Mouse (Mus musculus): ENCODE measurements around the gene Ehd1. TPM values are rescaled to one million over a fixed set of nuclear protein-coding genes. Genes with fewer than 3 reads are reported as not detected.

Gene Ehd1
- polyA plus RNA-seq, 1 experiment from 2014 or later, result 177 TPM

DNA sequence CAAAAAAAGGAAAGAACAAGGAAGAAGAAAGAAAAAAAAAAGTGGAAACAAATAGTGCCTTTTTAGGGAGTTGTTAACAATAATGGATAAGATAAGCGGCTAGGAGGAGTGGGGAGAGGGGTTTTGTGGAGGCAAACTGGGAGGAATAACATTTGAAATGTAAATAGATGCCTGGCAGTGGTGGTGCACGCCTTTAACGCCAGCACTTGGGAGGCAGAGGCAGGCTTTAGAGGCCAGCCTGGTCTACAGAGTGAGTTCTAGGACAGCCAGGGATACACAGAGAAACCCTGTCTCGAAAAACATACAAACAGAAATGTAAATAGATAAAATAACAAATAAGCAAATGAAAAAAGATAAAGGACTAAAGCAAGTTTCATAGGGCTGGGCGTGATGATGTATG lies 35.8 kb upstream of the Ehd1 start:
- H3K9ac ChIP-seq (ENCODE audit: low read depth, low read length), result no peak overlapping the region
- H3K4me1 ChIP-seq (replicated peaks; ENCODE audit: control insufficient read depth, insufficient read depth, low read length), result peaks cover 2% of the 10 kb centered on the region; the same call in 1 of the 2 replicates
- no peaks in the 10 kb centered on the region for H3K9me3 ChIP-seq (ENCODE audit: control insufficient read depth)
- no peak overlapping the region for H3K27ac ChIP-seq (ENCODE audit: low read depth, low read length)
- no peak for ATAC-seq
- H3K36me3 ChIP-seq (ENCODE audit: control insufficient read depth, insufficient read depth), result peaks cover 15% of the 10 kb centered on the region; the same call in 1 of the 2 replicates
- WGBS, result 21% methylated on average over 5 of the region's 5 CpGs
- TF ChIP-seq CTCF (IDR thresholded peaks at IDR 0.05; ENCODE audit: low read depth), result no peak
- no peaks in the 10 kb centered on the region for H3K27me3 ChIP-seq (replicated peaks; ENCODE audit: control insufficient read depth, insufficient read depth, low read length)
- peak overlapping the region; percentile 88; the same call in 1 of the 2 replicates for H3K4me2 ChIP-seq (replicated peaks; ENCODE audit: low read depth)
- H3K4me3 ChIP-seq (ENCODE audit: low read depth, low read length), result no peak overlapping the region

DNA sequence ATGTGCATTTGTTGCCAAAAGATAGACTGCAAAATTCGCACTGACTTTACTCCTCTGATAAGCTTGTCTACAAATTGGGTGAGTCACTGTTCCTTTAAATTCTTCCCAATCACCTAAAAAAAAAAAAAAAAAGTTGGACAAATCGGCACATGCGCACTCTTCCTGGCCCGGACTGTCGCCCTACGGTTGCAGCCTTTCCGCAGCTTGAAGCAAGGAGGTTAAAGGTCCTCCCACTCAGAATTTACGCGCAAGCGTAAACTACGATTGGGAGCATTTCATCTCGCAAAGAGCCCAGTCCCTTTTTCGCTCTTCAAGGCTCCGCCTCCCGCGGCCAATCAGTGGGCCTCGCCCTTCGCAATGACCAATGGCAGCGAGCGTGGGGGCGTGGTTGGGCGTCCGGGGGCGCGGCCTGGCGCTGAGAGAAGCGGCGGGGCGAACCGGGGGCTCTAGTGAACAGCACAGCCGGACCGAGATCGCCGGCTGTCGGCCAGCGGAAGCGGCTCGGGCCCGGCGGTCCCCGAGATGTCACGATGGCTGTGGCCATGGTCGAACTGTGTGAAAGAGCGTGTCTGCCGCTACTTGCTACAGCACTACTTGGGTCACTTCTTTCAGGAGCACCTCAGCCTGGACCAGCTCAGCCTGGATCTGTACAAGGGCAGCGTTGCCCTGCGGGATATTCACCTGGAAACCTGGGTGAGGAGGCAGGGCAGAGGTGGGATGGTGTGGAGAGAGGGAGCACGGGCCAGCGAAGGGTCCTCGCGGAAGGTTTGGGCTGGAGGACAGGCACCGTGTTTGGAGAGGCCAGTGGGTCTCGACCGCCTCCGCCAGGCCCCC lies 35.0 kb upstream of the Ehd1 start, which contains the start of gene Atg2a:
Atg2a (plus strand) TSS at position 395 of the 834 bp plus-strand sequence.
- H3K27ac ChIP-seq (ENCODE audit: low read depth, low read length), result peak within 1 kb of the TSS; percentile 77
- peak within 1 kb of the TSS; percentile 90 for H3K4me3 ChIP-seq (ENCODE audit: low read depth, low read length)
- WGBS, result under 1% methylated on average over 55 of the region's 55 CpGs
- H3K27me3 ChIP-seq (replicated peaks; ENCODE audit: control insufficient read depth, insufficient read depth, low read length), result no peaks in the 10 kb centered on the region
- no peaks in the 10 kb centered on the region for H3K9me3 ChIP-seq (ENCODE audit: control insufficient read depth)
- peak; percentile 48 for TF ChIP-seq CTCF (IDR thresholded peaks at IDR 0.05; ENCODE audit: low read depth)
- peak; percentile 95 for ATAC-seq
- H3K9ac ChIP-seq (ENCODE audit: low read depth, low read length), result peak within 1 kb of the TSS; percentile 77
- H3K4me1 ChIP-seq (replicated peaks; ENCODE audit: control insufficient read depth, insufficient read depth, low read length), result peaks cover 2% of the 10 kb centered on the region; the same call in 1 of the 2 replicates
- H3K36me3 ChIP-seq (ENCODE audit: control insufficient read depth, insufficient read depth), result peaks cover 22% of the 10 kb centered on the region
- H3K4me2 ChIP-seq (replicated peaks; ENCODE audit: low read depth), result peak within 1 kb of the TSS; percentile 88

DNA sequence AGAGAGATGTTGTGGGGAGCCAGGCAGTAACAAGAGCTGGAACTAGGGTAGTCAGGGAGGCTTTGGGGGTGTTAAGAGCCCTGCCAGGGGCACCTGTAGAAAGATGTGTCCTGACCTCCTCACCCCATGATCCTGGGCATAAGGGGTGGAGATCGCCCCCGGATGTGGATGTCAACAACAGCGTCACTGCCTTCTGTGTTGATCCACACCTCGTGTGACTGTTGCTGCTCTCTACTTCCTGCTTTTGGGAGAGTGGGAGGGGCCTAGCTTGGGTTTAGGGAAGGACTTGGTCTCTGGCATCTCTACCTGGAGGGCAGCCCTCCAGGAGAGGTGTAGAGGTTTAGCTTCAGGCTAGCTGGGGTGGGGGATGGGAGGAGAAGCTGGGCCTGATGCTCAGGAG lies 34.2 kb upstream of the Ehd1 start:
- peaks cover 30% of the 10 kb centered on the region for H3K36me3 ChIP-seq (ENCODE audit: control insufficient read depth, insufficient read depth)
- peak overlapping the region; percentile 90 for H3K4me3 ChIP-seq (ENCODE audit: low read depth, low read length)
- WGBS, result 0% methylated on average over 4 of the region's 4 CpGs
- TF ChIP-seq CTCF (IDR thresholded peaks at IDR 0.05; ENCODE audit: low read depth), result no peak
- ATAC-seq, result peak; percentile 17
- peak overlapping the region; percentile 88 for H3K4me2 ChIP-seq (replicated peaks; ENCODE audit: low read depth)
- H3K9ac ChIP-seq (ENCODE audit: low read depth, low read length), result peak overlapping the region; percentile 77
- no peaks in the 10 kb centered on the region for H3K9me3 ChIP-seq (ENCODE audit: control insufficient read depth)
- H3K27ac ChIP-seq (ENCODE audit: low read depth, low read length), result peak overlapping the region; percentile 77
- 0 out of 2 replicates have a peak, but pooled peaks cover 2% of the 10 kb centered on the region for H3K4me1 ChIP-seq (replicated peaks; ENCODE audit: control insufficient read depth, insufficient read depth, low read length)
- H3K27me3 ChIP-seq (replicated peaks; ENCODE audit: control insufficient read depth, insufficient read depth, low read length), result no peaks in the 10 kb centered on the region

DNA sequence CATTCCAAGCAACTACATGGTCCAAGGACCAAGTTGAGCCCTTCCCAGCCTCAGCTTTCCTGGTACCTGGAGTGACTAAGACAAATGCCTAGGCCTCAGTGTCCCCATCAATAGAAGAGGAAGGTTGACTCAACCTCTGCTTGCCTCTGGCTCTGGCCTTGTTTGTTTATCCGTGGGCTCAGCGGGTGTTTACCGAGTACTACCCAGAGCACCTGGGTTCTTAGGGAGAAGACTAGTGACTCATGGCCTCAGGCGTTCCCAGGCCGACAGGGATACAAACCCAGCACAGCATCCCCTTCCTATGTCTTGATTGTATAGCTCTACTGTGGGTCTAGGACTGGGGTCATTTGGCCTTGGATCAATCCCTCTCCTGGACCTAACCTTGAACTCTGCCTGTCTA lies 33.3 kb upstream of the Ehd1 start:
- Histone ChIP-seq H3K27ac (ENCODE audit: low read depth, low read length) (no peak overlapping the region), H3K9me3 (ENCODE audit: control insufficient read depth) (no peaks in the 10 kb centered on the region), H3K36me3 (ENCODE audit: control insufficient read depth, insufficient read depth) (peaks cover 40% of the 10 kb centered on the region), H3K9ac (ENCODE audit: low read depth, low read length) (no peak overlapping the region), H3K4me3 (ENCODE audit: low read depth, low read length) (no peak overlapping the region), H3K4me2 (replicated peaks; ENCODE audit: low read depth) (peak overlapping the region; percentile 88; the same call in 1 of the 2 replicates), H3K4me1 (replicated peaks; ENCODE audit: control insufficient read depth, insufficient read depth, low read length) (0 out of 2 replicates have a peak, but pooled peaks cover 2% of the 10 kb centered on the region), H3K27me3 (replicated peaks; ENCODE audit: control insufficient read depth, insufficient read depth, low read length) (no peaks in the 10 kb centered on the region)
- no peak for TF ChIP-seq CTCF (IDR thresholded peaks at IDR 0.05; ENCODE audit: low read depth)
- no peak for ATAC-seq
- 61% methylated on average over 5 of the region's 5 CpGs for WGBS

DNA sequence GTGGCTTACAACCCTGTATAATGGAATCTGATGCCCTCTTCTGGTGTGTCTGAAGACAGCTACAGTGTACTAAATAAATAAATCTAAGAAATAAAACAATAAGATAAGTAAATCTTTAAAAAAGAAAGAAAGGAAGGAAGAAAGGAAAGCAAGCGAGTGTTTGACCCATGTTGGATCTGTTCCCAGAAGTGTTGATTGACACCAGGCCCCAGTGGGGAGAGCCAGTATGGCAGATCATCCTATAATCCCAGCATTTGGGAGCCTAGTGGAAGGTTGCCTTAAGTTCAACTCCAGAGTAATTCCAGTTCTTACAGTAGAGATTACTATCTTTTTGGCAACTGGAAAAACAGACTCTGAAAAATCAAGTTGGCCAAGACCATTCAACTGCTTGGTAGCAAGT lies 30.7 kb upstream of the Ehd1 start:
- TF ChIP-seq CTCF (IDR thresholded peaks at IDR 0.05; ENCODE audit: low read depth), result no peak
- H3K27me3 ChIP-seq (replicated peaks; ENCODE audit: control insufficient read depth, insufficient read depth, low read length), result no peaks in the 10 kb centered on the region
- no peak overlapping the region for H3K27ac ChIP-seq (ENCODE audit: low read depth, low read length)
- no peak for ATAC-seq
- no peaks in the 10 kb centered on the region for H3K9me3 ChIP-seq (ENCODE audit: control insufficient read depth)
- H3K9ac ChIP-seq (ENCODE audit: low read depth, low read length), result no peak overlapping the region
- H3K4me3 ChIP-seq (ENCODE audit: low read depth, low read length), result no peak overlapping the region
- peaks cover 55% of the 10 kb centered on the region for H3K36me3 ChIP-seq (ENCODE audit: control insufficient read depth, insufficient read depth)
- 69% methylated on average over 1 of the region's 1 CpGs for WGBS
- no peak overlapping the region for H3K4me2 ChIP-seq (replicated peaks; ENCODE audit: low read depth)
- H3K4me1 ChIP-seq (replicated peaks; ENCODE audit: control insufficient read depth, insufficient read depth, low read length), result 0 out of 2 replicates have a peak, but pooled peaks cover 2% of the 10 kb centered on the region

DNA sequence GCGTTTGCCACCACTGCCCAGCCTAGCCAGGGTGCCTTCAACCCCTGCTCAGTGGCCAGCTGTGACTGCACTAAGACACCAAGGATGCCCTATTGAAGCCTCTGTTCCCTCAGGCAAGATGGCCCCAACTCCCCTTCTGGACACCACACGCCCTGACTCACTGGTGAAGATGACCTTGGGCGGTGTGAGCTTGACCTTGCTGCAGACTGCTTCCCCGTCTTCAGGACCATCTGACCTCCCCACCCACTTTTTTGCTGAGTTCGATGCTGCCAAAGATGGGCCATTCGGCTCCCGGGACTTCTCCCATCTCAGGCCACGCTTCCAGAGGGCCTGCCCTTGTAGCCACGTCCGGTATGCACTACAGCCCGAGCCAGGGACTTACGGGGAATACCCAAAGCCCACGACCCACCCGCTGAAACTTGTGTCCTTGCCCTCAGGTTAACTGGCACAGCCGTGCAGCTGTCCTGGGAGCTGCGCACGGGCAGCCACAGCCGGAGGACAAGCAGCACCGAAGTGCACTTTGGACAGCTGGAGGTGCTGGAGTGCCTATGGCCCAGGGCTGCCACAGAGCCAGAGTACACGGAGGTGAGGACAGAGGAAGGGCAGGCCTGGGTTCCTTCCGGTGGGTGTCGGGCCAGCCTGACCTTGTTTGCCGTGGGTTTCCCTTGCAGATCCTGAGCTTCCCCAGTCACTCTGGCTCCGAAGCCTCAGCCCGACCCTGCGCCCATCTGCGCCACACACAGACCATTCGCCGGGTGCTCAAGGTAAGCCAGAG lies 28.8 kb upstream of the Ehd1 start:
- H3K4me3 ChIP-seq (ENCODE audit: low read depth, low read length), result no peak overlapping the region
- no peak overlapping the region for H3K9ac ChIP-seq (ENCODE audit: low read depth, low read length)
- no peaks in the 10 kb centered on the region for H3K4me1 ChIP-seq (replicated peaks; ENCODE audit: control insufficient read depth, insufficient read depth, low read length)
- H3K4me2 ChIP-seq (replicated peaks; ENCODE audit: low read depth), result no peak overlapping the region
- 95% methylated on average over 29 of the region's 29 CpGs for WGBS
- no peak overlapping the region for H3K27ac ChIP-seq (ENCODE audit: low read depth, low read length)
- no peak for TF ChIP-seq CTCF (IDR thresholded peaks at IDR 0.05; ENCODE audit: low read depth)
- no peaks in the 10 kb centered on the region for H3K9me3 ChIP-seq (ENCODE audit: control insufficient read depth)
- H3K36me3 ChIP-seq (ENCODE audit: control insufficient read depth, insufficient read depth), result peaks cover 73% of the 10 kb centered on the region
- H3K27me3 ChIP-seq (replicated peaks; ENCODE audit: control insufficient read depth, insufficient read depth, low read length), result no peaks in the 10 kb centered on the region
- ATAC-seq, result no peak
